Comparison of ENCODE assay signal across 9 mouse cellular contexts in genomic region chr13:95667260-95667659, GRCm38 (mm10). TPM values are rescaled to one million over a fixed set of nuclear protein-coding genes. Genes with fewer than 3 reads are reported as not detected.
DNase-seq lines count a peak whose midpoint lies in the region; ATAC-seq lines count a peak whose summit lies in the region.
"Had no signal": no experiment of that assay in that cellular context is flagged by ENCODE, and none has a peak within 500 bp of the region (broad histone marks: within the 10 kb centered on the region; RNA-seq: fewer than 3 reads in every experiment).

No protein-coding gene starts in this region.

- H3K36me3 ChIP-seq in embryonic facial prominence, embryonic 11.5 days (replicated peaks; ENCODE audit: control insufficient read depth, insufficient read depth, low read depth, low read length) = no peaks in the 10 kb centered on the region
- H3K36me3 ChIP-seq in embryonic facial prominence, embryonic 10.5 days (replicated peaks) = peaks cover 73% of the 10 kb centered on the region
- no peaks in the 10 kb centered on the region for H3K36me3 ChIP-seq in hindbrain, embryonic 16.5 days (ENCODE audit: control insufficient read depth, insufficient read depth, low read length)

- H3K9me3 ChIP-seq in embryonic facial prominence, embryonic 11.5 days (replicated peaks; ENCODE audit: control insufficient read depth, low read length) = no peaks in the 10 kb centered on the region
- no peaks in the 10 kb centered on the region for H3K9me3 ChIP-seq in embryonic facial prominence, embryonic 10.5 days
- H3K9me3 ChIP-seq in hindbrain, embryonic 16.5 days (ENCODE audit: control insufficient read depth, low read length) = no peaks in the 10 kb centered on the region

- no peak overlapping the region for H3K27ac ChIP-seq in embryonic facial prominence, embryonic 11.5 days (replicated peaks; ENCODE audit: low read depth, low read length)
- no peak overlapping the region for H3K27ac ChIP-seq in embryonic facial prominence, embryonic 10.5 days (replicated peaks)
- no peak overlapping the region for H3K27ac ChIP-seq in hindbrain, embryonic 16.5 days (ENCODE audit: low read depth, low read length)

- no peak overlapping the region for H3K4me3 ChIP-seq in embryonic facial prominence, embryonic 11.5 days (ENCODE audit: low read depth, low read length)
- no peak overlapping the region for H3K4me3 ChIP-seq in embryonic facial prominence, embryonic 10.5 days
- no peak overlapping the region for H3K4me3 ChIP-seq in hindbrain, embryonic 16.5 days (ENCODE audit: low read length)

- H3K4me1 ChIP-seq in embryonic facial prominence, embryonic 11.5 days (ENCODE audit: control insufficient read depth, insufficient read depth, low read length) = no peaks in the 10 kb centered on the region
- H3K4me1 ChIP-seq in embryonic facial prominence, embryonic 10.5 days = peaks cover 12% of the 10 kb centered on the region
- no peaks in the 10 kb centered on the region for H3K4me1 ChIP-seq in hindbrain, embryonic 16.5 days (ENCODE audit: control insufficient read depth, insufficient read depth, low read depth, low read length)

- H3K4me2 ChIP-seq in embryonic facial prominence, embryonic 11.5 days (ENCODE audit: low read depth, low read length) = no peak overlapping the region
- H3K4me2 ChIP-seq in hindbrain, embryonic 16.5 days (ENCODE audit: low read length) = no peak overlapping the region; the same call in 1 of the 2 replicates

- WGBS in embryonic facial prominence, embryonic 11.5 days = 21% methylated on average over 6 of the region's 7 CpGs
- WGBS in embryonic facial prominence, embryonic 10.5 days = 17% methylated on average over 7 of the region's 7 CpGs
- 31% methylated on average over 6 of the region's 7 CpGs for WGBS in hindbrain, embryonic 16.5 days

- no peaks in the 10 kb centered on the region for H3K27me3 ChIP-seq in embryonic facial prominence, embryonic 11.5 days (ENCODE audit: control insufficient read depth, insufficient read depth, low read length)
- H3K27me3 ChIP-seq in embryonic facial prominence, embryonic 10.5 days (replicated peaks; ENCODE audit: low read depth, poor library complexity, severe bottlenecking) = no peaks in the 10 kb centered on the region
- no peaks in the 10 kb centered on the region for H3K27me3 ChIP-seq in hindbrain, embryonic 16.5 days (replicated peaks; ENCODE audit: control insufficient read depth, insufficient read depth, low read length)

- no peak overlapping the region for H3K9ac ChIP-seq in embryonic facial prominence, embryonic 11.5 days (replicated peaks; ENCODE audit: low read length)
- H3K9ac ChIP-seq in hindbrain, embryonic 16.5 days (ENCODE audit: low read depth, low read length) = no peak overlapping the region

- ATAC-seq in embryonic facial prominence, embryonic 11.5 days (replicated peaks; ENCODE audit: insufficient number of reproducible peaks, low FRiP score, low TSS enrichment, low read depth) = no peak
- peak; percentile 50; the same call in 1 of the 2 replicates for ATAC-seq in hindbrain, embryonic 16.5 days

- peak; percentile 53 for DNase-seq in embryonic facial prominence, embryonic 11.5 days (ENCODE audit: low spot score)
- no peak for DNase-seq in embryonic facial prominence, embryonic 10.5 days (ENCODE audit: low spot score)
- peak; percentile 20 for DNase-seq in 3134 (ENCODE audit: extremely low read depth, insufficient read length, low spot score)
- peak; percentile 22 for DNase-seq in embryo, embryonic 9.5 days (ENCODE audit: extremely low spot score)
- DNase-seq in urinary bladder, postnatal 4 days (ENCODE audit: low spot score in 2 of 2) = no peak
- no peak for DNase-seq in thymus, postnatal 10 days (ENCODE audit: low spot score in 2 of 2)
- no peak for DNase-seq in gastrocnemius, postnatal 25 days

RNA-seq across cellular contexts. Expression of gene F2rl2, which starts 29.4 kb away (rescaled TPM):
- polyA plus RNA-seq in embryonic facial prominence, embryonic 11.5 days (2014; fragmentation: Nextera tagmentation; extraction: Ambion mirVana) = 3.0 and 3.2 TPM in 2 replicates
- polyA plus RNA-seq in embryonic facial prominence, embryonic 10.5 days (2016; fragmentation: Nextera tagmentation; extraction: Ambion mirVana) = 1.7 and 2.0 TPM in 2 replicates
- 0.89 TPM in 2 replicates for polyA plus RNA-seq in hindbrain, embryonic 16.5 days (2015; fragmentation: Nextera tagmentation; extraction: Ambion mirVana)
- not detected for total RNA-seq in gastrocnemius, postnatal 25 days (2021)
- total RNA-seq: liver, adult 2 months had no signal

RNA-seq across cellular contexts. Expression of gene F2r, which starts 49.0 kb away (rescaled TPM):
- polyA plus RNA-seq in embryonic facial prominence, embryonic 11.5 days (2014; fragmentation: Nextera tagmentation; extraction: Ambion mirVana) = 133 and 144 TPM in 2 replicates
- polyA plus RNA-seq in embryonic facial prominence, embryonic 10.5 days (2016; fragmentation: Nextera tagmentation; extraction: Ambion mirVana) = 120 and 127 TPM in 2 replicates
- polyA plus RNA-seq in hindbrain, embryonic 16.5 days (2015; fragmentation: Nextera tagmentation; extraction: Ambion mirVana) = 55.8 and 59.4 TPM in 2 replicates
- total RNA-seq in gastrocnemius, postnatal 25 days (2021) = 1 to 10 TPM; 6.1 to 7.9 TPM

Comparison
In these comparisons a context has a peak if more than half of its experiments do, and no peak if none do; other contexts are left out.
1. DNase-seq: peak in embryonic facial prominence, embryonic 11.5 days (single experiment), 3134 (single experiment) and embryo, embryonic 9.5 days (single experiment); none in embryonic facial prominence, embryonic 10.5 days (single experiment), urinary bladder, postnatal 4 days (0 of 2), thymus, postnatal 10 days (0 of 2) and gastrocnemius, postnatal 25 days (single experiment).